Mouse (Mus musculus) gastrocnemius, postnatal 14 days (tissue): Measurements from ENCODE around the gene Gm20388. TPM values are rescaled to one million over a fixed set of nuclear protein-coding genes. Genes with fewer than 3 reads are reported as not detected.
"Not testable (repeated sequence)": the region's sequence is repeated elsewhere in the genome, so short reads cannot be mapped to it uniquely, and the experiment has no call there.

Source experiments
- DNase-seq: peaks from one replicate; pipeline ENCODE4 v3.0.0; 2021; ENCODE audit warnings: mixed read lengths
- intact Hi-C: fragments of 180-260 bp; cut with DNase I; formaldehyde crosslinking; loops from one replicate; pipeline ENCODE4 v1.15.1; 2025; ENCODE audit warnings: low total_unique reads
- total RNA-seq, 2 experiments: library from RNA; stranded (reverse); gene quantifications; 2 replicates each; pipeline ENCODE4 v1.2.3; 2021

Gm20388 gene
- total RNA-seq, 2 experiments from 2014 or later = 5.6 to 6.0 TPM

GRCm38 (mm10) chr8:120766622-120767021 lies 856.0 kb downstream of the Gm20388 start:
- no peak for DNase-seq
- intact Hi-C loops = no loop called here

DNA sequence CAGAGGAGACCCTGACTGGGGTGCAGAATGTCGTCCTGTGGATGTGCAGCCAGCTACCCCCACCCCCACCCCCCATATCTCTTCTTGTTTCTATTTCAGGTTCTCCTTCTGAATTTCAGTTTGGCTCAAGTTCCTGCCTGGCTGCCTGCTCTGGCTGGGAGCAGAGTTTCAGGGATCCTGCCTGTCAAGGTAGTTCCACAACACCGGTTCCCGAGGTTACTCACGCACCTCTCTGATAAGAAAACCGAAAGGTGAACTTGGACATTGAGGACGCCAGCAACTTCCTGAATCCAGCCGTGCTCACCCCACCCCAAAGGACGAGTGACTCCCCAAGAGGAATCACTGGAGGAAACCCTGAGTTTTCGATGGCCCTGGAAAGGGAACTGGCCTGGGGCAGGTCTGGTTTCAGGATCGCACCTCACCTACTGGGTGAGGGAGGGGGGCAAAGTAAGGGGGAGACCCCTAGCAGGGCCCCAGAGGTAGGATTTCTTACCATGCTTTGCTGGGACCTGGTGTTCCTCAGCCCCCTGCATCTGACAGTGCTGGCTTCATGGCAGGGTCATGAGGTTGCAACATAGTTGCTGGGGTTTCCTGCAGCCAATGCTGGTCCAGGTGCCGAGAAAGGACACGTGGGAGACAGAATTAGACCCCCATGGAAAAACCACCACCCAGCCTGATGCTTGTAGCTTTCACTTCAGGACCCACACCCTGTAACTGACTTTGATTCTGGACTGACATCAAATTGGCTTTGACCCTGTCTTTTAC lies 858.0 kb downstream of the Gm20388 start:
- DNase-seq = no peak
- intact Hi-C loops = no loop called here

DNA sequence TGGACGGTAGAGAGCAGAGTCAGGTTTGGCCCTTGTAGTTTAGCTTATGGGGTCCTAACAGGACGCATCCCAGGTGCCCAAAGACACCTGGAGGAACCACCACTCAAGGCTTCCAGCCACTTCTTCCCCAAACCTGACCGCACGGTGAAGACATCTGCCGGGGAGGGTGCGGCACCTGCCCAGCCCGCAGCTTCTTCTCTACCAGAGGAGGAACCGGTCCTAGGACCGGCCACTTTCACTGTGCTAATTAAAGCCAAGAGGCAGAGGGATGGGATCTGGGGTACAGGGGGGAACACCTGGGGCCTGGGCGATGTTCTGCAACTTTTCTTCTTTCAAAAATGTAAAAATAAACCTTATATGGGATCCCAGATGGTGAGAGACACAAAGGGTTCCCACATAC lies 866.5 kb downstream of the Gm20388 start:
- DNase-seq = no peak
- intact Hi-C loops = no loop called here

GRCm38 (mm10) chr8:120777732-120778131 lies 867.1 kb downstream of the Gm20388 start:
- DNase-seq = no peak
- intact Hi-C loops = no loop called here

- peak; percentile 41 for DNase-seq
- intact Hi-C loops = no loop called here
Measured at GRCm38 (mm10) chr8:120779106-120779505, 868.5 kb downstream of the Gm20388 start.

DNA sequence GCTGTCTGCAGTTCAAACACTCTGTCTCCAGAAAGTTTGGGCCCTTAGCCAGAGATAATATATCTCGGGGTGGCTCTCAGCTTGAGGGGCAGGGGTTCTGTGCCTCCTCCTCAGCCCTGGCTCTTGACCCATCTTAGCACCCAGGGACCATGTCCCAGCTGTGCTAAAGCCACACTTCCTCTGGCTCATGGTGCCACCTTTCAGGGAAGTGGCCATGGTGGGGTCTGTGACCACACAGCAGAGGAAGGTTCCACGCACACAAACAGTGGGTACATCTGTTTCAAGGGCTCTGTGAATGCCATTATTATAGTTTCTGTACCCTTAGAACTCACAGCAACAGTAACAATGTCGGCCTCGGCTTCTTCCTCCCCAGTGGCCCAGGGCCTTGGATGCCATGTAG lies 873.1 kb downstream of the Gm20388 start:
- intact Hi-C loops = no loop called here
- no peak for DNase-seq

DNA sequence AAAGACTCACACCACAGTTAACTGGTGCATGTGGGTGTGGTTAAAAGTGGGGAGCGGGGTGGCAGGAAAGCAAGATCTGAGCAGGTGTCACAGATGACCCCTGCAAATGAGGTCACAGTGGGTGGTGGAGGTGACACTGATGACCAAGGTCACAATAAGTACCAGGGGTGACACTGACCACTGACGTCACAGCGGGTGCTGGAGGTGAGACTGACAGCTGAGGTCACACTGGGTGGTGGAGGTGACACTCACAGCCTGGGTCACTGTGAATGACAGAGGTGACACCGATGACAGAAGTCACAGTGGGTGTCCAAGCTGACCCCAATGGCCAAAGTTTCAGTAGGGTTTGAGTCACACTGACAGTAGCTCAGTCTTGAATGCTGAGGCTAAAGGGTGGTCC lies 876.1 kb downstream of the Gm20388 start:
- no peak for DNase-seq

DNA sequence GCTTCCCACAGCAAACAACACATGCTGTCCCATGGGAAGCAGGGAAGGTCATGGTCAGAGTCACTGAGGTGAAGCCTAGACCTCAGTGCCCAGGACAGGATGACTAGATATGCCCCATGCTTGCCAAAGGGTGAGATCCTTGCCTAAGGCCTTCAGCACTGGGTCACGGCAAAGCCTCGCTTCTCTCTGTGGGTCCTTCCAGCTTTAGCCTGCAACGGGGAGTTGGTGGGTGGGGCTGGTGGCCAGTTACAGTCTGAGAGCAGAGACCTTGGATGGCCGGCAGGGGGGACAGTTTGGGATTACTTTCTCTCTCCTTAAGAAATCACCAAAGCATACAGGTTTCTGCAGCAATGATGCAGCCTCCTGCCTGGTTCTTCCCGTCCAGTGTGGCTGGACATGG lies 877.0 kb downstream of the Gm20388 start:
- no peak for DNase-seq
- intact Hi-C loops = no loop called here

More for the DNA sequence above, 876.1 kb downstream of the Gm20388 start:
- intact Hi-C loops = no loop called here

GRCm38 (mm10) chr8:120792710-120793109 lies 882.1 kb downstream of the Gm20388 start:
- intact Hi-C loops = no loop called here
- DNase-seq = no peak

DNA sequence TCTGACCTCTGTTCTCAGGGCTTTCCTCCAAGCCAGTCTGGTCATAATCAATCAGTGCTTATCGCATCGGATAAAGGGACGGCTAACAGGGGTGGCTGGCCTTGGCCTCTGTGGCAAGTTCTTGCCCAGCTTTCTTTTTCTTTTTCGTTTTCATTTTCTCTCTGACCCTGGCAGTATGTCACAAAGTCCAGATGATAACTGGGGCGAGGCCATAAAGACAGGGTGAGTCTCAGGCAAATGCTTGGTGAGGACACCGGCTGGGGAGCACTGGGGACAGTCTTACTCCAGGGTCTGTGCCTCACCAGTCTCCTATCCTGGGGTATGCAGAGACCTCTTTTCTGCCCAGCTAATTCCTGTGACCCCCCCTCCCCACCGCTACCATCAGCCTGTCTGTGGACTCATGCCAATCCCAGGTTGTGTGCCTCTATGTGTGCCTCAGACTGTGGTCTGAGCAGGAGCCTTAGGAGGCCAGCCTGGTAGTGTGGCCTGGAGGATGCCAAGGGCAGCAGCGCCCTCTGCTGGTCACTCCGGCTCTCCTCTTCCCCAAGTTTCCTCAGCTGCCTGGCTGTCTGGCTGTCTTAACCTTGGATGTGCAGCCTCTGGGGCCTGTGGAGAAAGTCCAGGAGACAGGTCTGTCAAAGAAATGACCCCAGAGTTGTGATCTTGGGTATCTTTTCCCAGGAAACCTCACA lies 885.4 kb downstream of the Gm20388 start:
- peak; percentile 83 for DNase-seq
- intact Hi-C loops = loop anchor here (2.0 kb wide), 1 partner anchor 51 kb away; no protein-coding TSS in a partner anchor

DNA sequence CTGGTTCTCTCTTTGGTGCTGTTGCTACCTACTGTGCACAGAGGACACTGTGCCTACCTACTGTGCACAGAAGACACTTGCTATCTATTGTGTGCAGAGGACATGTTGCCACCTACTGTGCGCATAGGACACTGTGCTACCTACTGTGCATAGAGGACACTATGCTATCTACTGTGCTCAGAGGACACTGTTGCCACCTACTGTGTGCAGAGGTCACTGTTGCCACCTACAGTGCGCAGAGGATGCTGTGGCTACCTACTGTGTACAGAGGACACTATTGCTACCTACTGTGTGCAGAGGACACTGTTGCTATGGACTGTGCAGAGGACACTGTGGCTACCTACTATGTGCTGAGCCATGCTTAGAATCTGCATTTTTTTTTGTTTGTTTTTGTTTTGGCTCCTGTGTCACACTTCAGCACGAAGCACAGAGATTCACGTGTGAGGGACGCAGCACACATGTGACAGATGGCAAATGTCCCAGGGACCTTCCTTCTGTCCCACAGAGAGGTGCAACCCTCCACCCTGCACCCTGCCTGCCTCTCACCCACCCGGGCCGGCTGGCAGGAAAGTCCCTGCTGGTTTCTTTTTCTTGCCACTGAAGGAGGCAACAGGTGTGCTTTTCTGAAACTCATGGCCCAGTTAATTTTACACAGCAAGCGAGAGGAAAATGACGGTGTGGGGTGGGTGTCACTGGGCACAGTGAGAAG lies 886.5 kb downstream of the Gm20388 start:
- intact Hi-C loops = no loop called here

DNA sequence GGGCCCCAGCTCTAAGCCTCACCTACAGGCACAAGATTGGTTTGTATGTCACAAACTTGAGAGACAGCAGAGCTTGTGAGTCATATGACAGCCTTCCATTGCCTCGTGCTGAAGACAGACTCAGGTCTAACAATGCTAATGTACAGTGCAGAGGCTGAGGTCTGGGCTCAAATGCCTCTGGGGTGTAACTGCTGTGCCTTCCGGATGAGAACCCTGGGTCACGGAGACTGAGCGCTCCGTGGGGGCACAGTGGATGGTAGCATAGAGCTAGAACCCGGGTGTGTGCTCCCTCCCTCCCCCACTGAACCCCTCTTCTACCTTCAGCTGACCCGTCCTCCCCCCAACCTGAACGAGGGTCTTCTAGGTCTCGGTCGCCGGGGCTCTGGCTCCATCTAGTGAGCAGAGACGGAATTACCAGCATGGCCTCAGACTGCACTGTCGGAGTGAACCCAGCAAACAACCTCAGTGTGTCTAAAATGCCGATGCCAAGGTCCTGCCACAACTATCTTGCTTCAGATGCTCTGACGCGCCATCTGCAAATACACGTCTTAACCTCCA lies 889.7 kb downstream of the Gm20388 start:
- no peak for DNase-seq
- intact Hi-C loops = no loop called here

More for the DNA sequence above, 886.5 kb downstream of the Gm20388 start:
- no peak for DNase-seq

- intact Hi-C loops = not testable (repeated sequence)
Measured at GRCm38 (mm10) chr8:120803661-120804375, 893.2 kb downstream of the Gm20388 start.

DNA sequence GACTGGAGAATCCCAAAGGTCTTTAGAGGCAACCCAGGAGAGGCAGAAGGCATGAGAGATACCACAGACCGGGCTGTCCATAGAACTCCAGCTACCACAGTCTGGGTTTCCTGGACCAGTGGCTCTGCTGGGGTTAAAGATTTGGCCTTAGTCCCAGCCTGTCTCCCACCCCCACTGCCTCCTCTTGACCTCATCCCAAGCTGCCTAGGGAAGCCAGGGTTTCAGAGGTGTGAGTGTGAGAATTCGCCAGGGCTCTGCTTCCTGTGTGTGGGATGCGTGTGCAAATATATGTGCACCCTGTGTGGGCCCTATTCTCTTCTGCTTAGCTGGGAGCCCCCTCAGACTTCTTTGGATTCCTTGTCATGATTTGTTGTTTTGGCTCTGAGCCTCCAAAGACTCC lies 894.1 kb downstream of the Gm20388 start:
- DNase-seq = no peak
- intact Hi-C loops = no loop called here

More at GRCm38 (mm10) chr8:120803661-120804375, 893.2 kb downstream of the Gm20388 start:
- not testable (repeated sequence) for DNase-seq

GRCm38 (mm10) chr8:120806780-120807264 lies 896.2 kb downstream of the Gm20388 start:
- intact Hi-C loops = no loop called here
- no peak for DNase-seq

- no peak for DNase-seq
- intact Hi-C loops = no loop called here
Measured at GRCm38 (mm10) chr8:120807719-120808118, 897.1 kb downstream of the Gm20388 start.

- DNase-seq = no peak
- intact Hi-C loops = no loop called here
Measured at GRCm38 (mm10) chr8:120809050-120809449, 898.4 kb downstream of the Gm20388 start.

DNA sequence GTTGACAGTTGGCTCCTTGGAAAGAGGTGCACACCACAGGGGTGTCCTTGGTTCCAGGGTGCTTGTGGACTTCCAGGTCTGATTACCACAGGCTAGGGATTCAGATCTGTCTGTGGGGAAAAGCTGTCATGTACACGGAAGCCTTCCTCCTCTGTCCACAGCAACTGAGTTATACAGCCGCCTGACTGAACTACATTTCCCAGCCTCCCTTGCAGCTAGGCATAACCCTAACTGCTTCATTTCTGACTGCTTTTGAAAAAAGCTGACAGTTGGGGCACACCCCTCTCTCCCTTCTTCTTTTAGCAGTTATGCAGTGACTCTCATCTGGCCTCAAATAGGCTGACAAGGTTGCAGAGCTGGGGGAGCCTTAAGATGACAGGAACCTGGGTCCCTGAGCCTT lies 901.3 kb downstream of the Gm20388 start:
- intact Hi-C loops = no loop called here
- no peak for DNase-seq

- DNase-seq = peak; percentile 37
Measured at GRCm38 (mm10) chr8:120813028-120813427, 902.4 kb downstream of the Gm20388 start.

More at GRCm38 (mm10) chr8:120813028-120813427, 902.4 kb downstream of the Gm20388 start:
- intact Hi-C loops = no loop called here
